Mouse (Mus musculus): ENCODE data around the gene Sipa1.

DNA sequence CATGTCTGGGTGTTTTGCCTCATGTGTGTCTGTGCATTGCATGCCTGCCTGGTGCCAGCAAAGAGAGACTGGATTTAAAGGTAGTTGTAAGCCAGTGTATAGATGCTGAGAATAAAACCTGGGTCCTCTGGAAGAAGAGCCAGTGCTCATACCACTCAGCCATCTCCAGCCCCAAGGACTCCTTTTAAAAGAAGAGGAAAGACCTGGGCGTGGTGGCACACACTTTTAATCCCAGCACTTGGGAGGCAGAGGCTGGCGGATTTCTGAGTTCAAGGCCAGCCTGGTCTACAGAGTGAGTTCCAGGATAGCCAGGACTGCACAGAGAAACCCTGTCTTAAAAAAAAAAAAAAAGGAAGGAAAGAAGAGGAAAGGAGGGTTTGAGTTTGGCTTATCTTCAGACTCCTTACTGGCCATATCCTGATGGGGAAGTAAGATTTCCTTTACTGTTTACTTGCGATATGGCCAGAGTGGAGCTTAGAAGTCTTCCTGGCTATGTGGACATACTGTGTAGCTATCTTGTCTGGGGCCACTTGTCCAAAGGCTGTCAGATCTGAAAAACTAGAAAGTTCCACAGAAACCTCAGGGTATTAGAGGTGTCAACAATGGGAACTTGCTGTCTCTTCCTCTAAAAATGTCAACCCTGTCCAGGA is 50.6 kb downstream of the Sipa1 start:
- TF ChIP-seq NANOG (IDR thresholded peaks at IDR 0.05; ENCODE audit: borderline replicate concordance, low read length) (no peak), CTCF (conservative IDR thresholded peaks at IDR 0.05; ENCODE audit: low read length) (no peak)
